Mouse (Mus musculus): ENCODE measurements around the gene Kdm4d. TPM values are rescaled to one million over a fixed set of nuclear protein-coding genes. Genes with fewer than 3 reads are reported as not detected.

Kdm4d gene
- polyA plus RNA-seq, 1 experiment from 2014 or later = 0.26 TPM

DNA sequence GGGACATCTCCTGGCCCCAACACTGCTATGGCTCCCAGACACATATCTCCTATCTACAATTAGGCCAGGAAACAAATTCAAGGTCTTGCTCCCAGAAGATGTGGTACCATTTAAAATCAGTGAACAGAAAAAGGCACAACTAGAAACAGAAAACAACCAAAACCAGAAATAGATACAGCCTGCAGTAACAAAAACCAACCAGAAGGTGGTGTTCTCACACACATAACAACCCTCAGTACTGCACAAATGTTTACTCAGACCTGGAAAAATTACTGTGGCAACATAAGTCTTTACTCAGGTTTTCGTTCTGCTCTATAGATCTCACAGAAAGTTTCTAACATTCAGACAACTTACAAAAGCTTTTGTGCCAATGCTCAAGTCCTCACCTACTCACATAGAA lies 59.9 kb downstream of the Kdm4d start:
- WGBS = 79% methylated on average over 1 of the region's 1 CpGs
- Histone ChIP-seq H3K9ac (no peak overlapping the region), H3K4me2 (no peak overlapping the region), H3K9me3 (no peaks in the 10 kb centered on the region), H3K36me3 (no peaks in the 10 kb centered on the region), H3K4me1 (no peaks in the 10 kb centered on the region), H3K4me3 (no peak overlapping the region), H3K27me3 (no peaks in the 10 kb centered on the region), H3K27ac (no peak overlapping the region)
- ATAC-seq (ENCODE audit: borderline replicate concordance, extremely low read depth, low FRiP score, low TSS enrichment) = no peak

DNA sequence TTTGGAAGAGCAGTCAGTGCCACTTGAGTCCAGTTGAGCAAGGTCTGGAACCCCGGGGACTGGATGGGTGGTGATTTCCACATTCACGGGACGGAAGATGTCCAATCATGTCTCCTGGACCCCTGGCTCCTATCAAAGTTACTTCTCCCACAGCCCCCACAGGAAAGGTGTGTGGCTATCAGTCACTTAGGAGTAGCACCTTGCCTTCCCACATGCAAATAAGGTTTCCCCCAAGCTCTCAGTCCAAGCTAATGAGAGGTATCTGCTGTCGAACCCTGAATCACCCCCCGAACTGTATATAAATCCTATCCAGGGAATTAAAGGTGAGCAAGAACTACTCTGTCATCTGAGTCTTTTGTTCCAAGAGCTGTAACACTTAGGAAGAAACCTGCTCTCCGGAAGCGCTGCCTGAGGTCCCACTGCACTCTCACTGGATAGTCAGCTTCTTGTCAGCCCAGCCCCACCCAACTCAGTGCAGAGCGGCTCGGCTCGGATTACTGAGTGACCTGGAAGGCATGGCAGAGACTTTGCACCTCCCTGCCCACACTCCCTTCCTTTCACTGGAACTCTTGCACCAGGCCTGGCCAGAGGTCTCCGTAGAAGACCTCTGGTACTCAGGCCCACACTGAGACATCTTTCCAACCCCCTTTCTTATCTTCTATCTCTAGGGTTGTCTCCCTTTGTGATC lies 66.9 kb downstream of the Kdm4d start:
- H3K4me1 ChIP-seq = no peaks in the 10 kb centered on the region
- whole genome bisulfite sequencing = 46% methylated on average over 11 of the region's 11 CpGs
- no peak for ATAC-seq (ENCODE audit: borderline replicate concordance, extremely low read depth, low FRiP score, low TSS enrichment)
- no peaks in the 10 kb centered on the region for H3K9me3 ChIP-seq
- H3K27me3 ChIP-seq = no peaks in the 10 kb centered on the region
- no peaks in the 10 kb centered on the region for H3K36me3 ChIP-seq
- no peak overlapping the region for H3K27ac ChIP-seq
- H3K4me2 ChIP-seq = no peak overlapping the region
- no peak overlapping the region for H3K9ac ChIP-seq
- H3K4me3 ChIP-seq = no peak overlapping the region

Other genes with a start within 250 kb of the Kdm4d start
- 16.6 and 16.7 TPM in 2 replicates for gene Sesn3, start 225.4 kb downstream of the Kdm4d start, polyA plus RNA-seq (2015; fragmentation: Nextera tagmentation; extraction: Ambion mirVana)
- 19.1 and 19.6 TPM in 2 replicates for gene Endod1, start 119.0 kb downstream of the Kdm4d start, polyA plus RNA-seq (2015; fragmentation: Nextera tagmentation; extraction: Ambion mirVana)
- 149 and 150 TPM in 2 replicates for gene Cwc15, start 135 bp upstream of the Kdm4d start, polyA plus RNA-seq (2015; fragmentation: Nextera tagmentation; extraction: Ambion mirVana)
- gene Amotl1, start 144.6 kb upstream of the Kdm4d start, polyA plus RNA-seq (2015; fragmentation: Nextera tagmentation; extraction: Ambion mirVana) = 17.7 and 19.1 TPM in 2 replicates
- gene Piwil4, start 240.3 kb upstream of the Kdm4d start, polyA plus RNA-seq (2015; fragmentation: Nextera tagmentation; extraction: Ambion mirVana) = 0.23 and 0.25 TPM in 2 replicates